Mouse (Mus musculus): ENCODE measurements at regions not wholly inside any gene's neighbourhood (a gene's known extent, or its start where the extent isn't known, plus 50 kb on each side); places are given as distances from the start of the nearest gene placed in this dataset.

GRCm38 (mm10) chr10:44589842-44590241, 61.5 kb upstream of the Prdm1 start:
- no peaks in the 10 kb centered on the region for H3K36me3 ChIP-seq (ENCODE audit: insufficient read depth, low read length)
- H3K27ac ChIP-seq, result no peak overlapping the region
- H3K9me3 ChIP-seq (ENCODE audit: low read length), result no peaks in the 10 kb centered on the region
- H3K4me1 ChIP-seq (ENCODE audit: insufficient read depth, low read length), result no peaks in the 10 kb centered on the region
- 89% methylated on average over 6 of the region's 6 CpGs for WGBS
- H3K4me2 ChIP-seq (ENCODE audit: low read depth, low read length), result no peak overlapping the region
- H3K9ac ChIP-seq (replicated peaks; ENCODE audit: low read length), result no peak overlapping the region
- no peak overlapping the region for H3K4me3 ChIP-seq (ENCODE audit: low read length)
- no peak for ATAC-seq
- H3K27me3 ChIP-seq (ENCODE audit: insufficient read depth, low read length), result no peaks in the 10 kb centered on the region
- DNase-seq (ENCODE audit: low spot score), result no peak
- TF ChIP-seq CTCF (IDR thresholded peaks at IDR 0.05; ENCODE audit: low read depth), result no peak

DNA sequence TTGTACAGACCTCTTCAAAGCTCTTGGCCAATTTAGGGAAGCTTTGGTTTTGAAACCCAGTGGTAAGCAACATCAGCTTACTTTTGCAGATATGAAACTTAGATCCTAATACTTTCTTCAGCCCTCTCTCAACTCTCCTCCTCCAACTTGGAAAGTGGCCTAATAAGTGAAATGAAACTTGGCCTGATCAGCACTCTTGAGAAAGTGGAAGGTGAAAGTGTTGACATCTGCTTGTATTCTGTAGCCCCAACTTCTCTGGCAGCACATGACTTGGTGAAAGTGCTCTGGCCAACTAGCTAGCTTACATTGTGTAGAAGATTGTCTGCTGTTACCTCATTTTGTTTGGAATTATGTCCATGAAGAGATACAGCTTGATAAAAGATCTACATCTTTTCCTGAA, 61.1 kb upstream of the Prdm1 start:
- ATAC-seq, result no peak
- Histone ChIP-seq H3K9ac (replicated peaks; ENCODE audit: low read length) (no peak overlapping the region), H3K4me3 (ENCODE audit: low read length) (no peak overlapping the region), H3K27me3 (ENCODE audit: insufficient read depth, low read length) (no peaks in the 10 kb centered on the region), H3K4me1 (ENCODE audit: insufficient read depth, low read length) (no peaks in the 10 kb centered on the region), H3K27ac (no peak overlapping the region), H3K4me2 (ENCODE audit: low read depth, low read length) (no peak overlapping the region), H3K36me3 (ENCODE audit: insufficient read depth, low read length) (no peaks in the 10 kb centered on the region), H3K9me3 (ENCODE audit: low read length) (no peaks in the 10 kb centered on the region)
- no peak for DNase-seq (ENCODE audit: low spot score)
- no peak for TF ChIP-seq CTCF (IDR thresholded peaks at IDR 0.05; ENCODE audit: low read depth)

DNA sequence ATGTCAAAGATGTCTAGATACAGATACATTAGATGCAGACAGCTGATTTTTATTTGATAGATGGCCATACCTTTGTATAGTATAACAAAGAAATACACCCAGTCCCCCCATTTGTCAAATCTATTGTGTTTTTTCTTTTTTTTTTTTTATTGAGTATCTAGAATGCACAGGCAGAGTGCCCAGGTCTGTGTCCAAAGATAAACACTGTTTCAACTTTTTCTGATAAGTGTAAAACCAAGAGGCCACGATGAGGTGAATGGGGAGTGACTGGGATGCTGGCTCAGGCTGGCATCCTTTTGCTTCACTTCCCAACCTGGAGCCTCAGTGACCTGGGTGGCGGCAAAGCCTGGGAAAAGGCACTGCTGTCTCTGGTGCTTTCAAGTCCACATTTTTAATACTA, 54.4 kb upstream of the Prdm1 start:
- no peak for DNase-seq (ENCODE audit: low spot score)

More for the DNA sequence above, 54.4 kb upstream of the Prdm1 start:
- H3K27me3 ChIP-seq (ENCODE audit: insufficient read depth, low read length), result no peaks in the 10 kb centered on the region
- H3K4me2 ChIP-seq (ENCODE audit: low read depth, low read length), result no peak overlapping the region
- no peak for TF ChIP-seq CTCF (IDR thresholded peaks at IDR 0.05; ENCODE audit: low read depth)
- H3K9me3 ChIP-seq (ENCODE audit: low read length), result no peaks in the 10 kb centered on the region
- H3K9ac ChIP-seq (replicated peaks; ENCODE audit: low read length), result no peak overlapping the region
- H3K4me1 ChIP-seq (ENCODE audit: insufficient read depth, low read length), result no peaks in the 10 kb centered on the region
- 85% methylated on average over 2 of the region's 2 CpGs for WGBS
- H3K4me3 ChIP-seq (ENCODE audit: low read length), result no peak overlapping the region
- no peak for ATAC-seq
- no peaks in the 10 kb centered on the region for H3K36me3 ChIP-seq (ENCODE audit: insufficient read depth, low read length)
- H3K27ac ChIP-seq, result no peak overlapping the region

Small RNA genes in the stretch of these regions (microRNA-seq; reads per million reads assigned to microRNA genes)
- gene Gm24271, result 0 reads per million in 2 experiments

All from hindbrain, postnatal 0 days (tissue).